In genomic region chr17:14277310-14277709, GRCm38 (mm10) we compare ENCODE assay signal across 24 mouse cellular contexts. TPM values are rescaled to one million over a fixed set of nuclear protein-coding genes. Genes with fewer than 3 reads are reported as not detected.
DNase-seq lines count a peak whose midpoint lies in the region; ATAC-seq lines count a peak whose summit lies in the region.
"Had no signal": no experiment of that assay in that cellular context is flagged by ENCODE, and none has a peak within 500 bp of the region (broad histone marks: within the 10 kb centered on the region; RNA-seq: fewer than 3 reads in every experiment).

No protein-coding gene starts in this region.

- no peak overlapping the region for H3K9ac ChIP-seq in hindbrain, embryonic 16.5 days (ENCODE audit: low read depth, low read length)
- H3K9ac ChIP-seq: embryonic facial prominence, embryonic 12.5 days; forebrain, embryonic 13.5 days; forebrain, embryonic 15.5 days had no signal

- H3K27me3 ChIP-seq in hindbrain, embryonic 16.5 days (replicated peaks; ENCODE audit: control insufficient read depth, insufficient read depth, low read length) = peaks cover 38% of the 10 kb centered on the region

- peaks cover 13% of the 10 kb centered on the region for H3K4me1 ChIP-seq in hindbrain, embryonic 16.5 days (ENCODE audit: control insufficient read depth, insufficient read depth, low read depth, low read length)

- WGBS in hindbrain, embryonic 16.5 days = 87% methylated on average over 7 of the region's 7 CpGs

- no peaks in the 10 kb centered on the region for H3K36me3 ChIP-seq in hindbrain, embryonic 16.5 days (ENCODE audit: control insufficient read depth, insufficient read depth, low read length)
- H3K36me3 ChIP-seq: embryonic facial prominence, embryonic 10.5 days; embryonic facial prominence, embryonic 12.5 days; forebrain, embryonic 15.5 days; G1E had no signal

- DNase-seq in gastrocnemius, adult 18-20 months (ENCODE audit: low spot score) = peak; percentile 54
- DNase-seq in gastrocnemius, postnatal 10 days = no peak
- peak; percentile 94 for DNase-seq in heart, adult 11 months
- no peak for DNase-seq in heart, postnatal 25 days (ENCODE audit: low spot score)
- peak; percentile 13 to 39 for DNase-seq in gastrocnemius, adult 8-10 months (ENCODE audit: low spot score in 2 of 2)
- DNase-seq in gastrocnemius, postnatal 25 days = peak; percentile 54
- DNase-seq in adrenal gland, postnatal 25 days = no peak
- DNase-seq: adrenal gland, adult 2 months; adrenal gland, postnatal 10 days; adrenal gland, postnatal 36 days; B cell, adult 2 months; cerebellum, adult 11-12 months; cerebellum, adult 2 months; cerebellum, adult 9-10 months; cerebellum, postnatal 10 days; cerebellum, postnatal 25 days had no signal

- H3K27ac ChIP-seq in hindbrain, embryonic 16.5 days (ENCODE audit: low read depth, low read length) = no peak overlapping the region
- H3K27ac ChIP-seq: embryonic facial prominence, embryonic 10.5 days; embryonic facial prominence, embryonic 12.5 days; forebrain, embryonic 13.5 days; forebrain, embryonic 15.5 days had no signal

- no peak overlapping the region for H3K4me3 ChIP-seq in hindbrain, embryonic 16.5 days (ENCODE audit: low read length)
- H3K4me3 ChIP-seq: embryonic facial prominence, embryonic 10.5 days; embryonic facial prominence, embryonic 12.5 days; forebrain, embryonic 13.5 days; forebrain, embryonic 15.5 days had no signal

- ATAC-seq in hindbrain, embryonic 16.5 days = no peak
- ATAC-seq: CD4-positive, CD25-positive, alpha-beta regulatory T cell, adult 4 months; forebrain, embryonic 13.5 days; forebrain, embryonic 15.5 days; Patski had no signal

- no peak overlapping the region for H3K4me2 ChIP-seq in hindbrain, embryonic 16.5 days (ENCODE audit: low read length)
- H3K4me2 ChIP-seq: embryonic facial prominence, embryonic 12.5 days; forebrain, embryonic 13.5 days; forebrain, embryonic 15.5 days had no signal

- H3K9me3 ChIP-seq in hindbrain, embryonic 16.5 days (ENCODE audit: control insufficient read depth, low read length) = no peaks in the 10 kb centered on the region
- H3K9me3 ChIP-seq: embryonic facial prominence, embryonic 10.5 days; embryonic facial prominence, embryonic 12.5 days; forebrain, embryonic 13.5 days; forebrain, embryonic 15.5 days had no signal

- intact Hi-C loops in heart, postnatal 25 days (cut with DNase I) = no loop called here

RNA-seq across cellular contexts. Expression of gene Smoc2, which starts 2.0 kb away (rescaled TPM):
- total RNA-seq in gastrocnemius, adult 18-20 months (2021) = 10 to 100 TPM; 71.5 to 71.9 TPM
- 10 to 100 TPM; 91.1 to 92.9 TPM for total RNA-seq in gastrocnemius, postnatal 10 days (2021)
- total RNA-seq in heart, postnatal 25 days (2021) = 10 to 100 TPM; 41.3 to 49.1 TPM
- 10 to 100 TPM; 47.3 to 59.0 (median 56.1) TPM for total RNA-seq in gastrocnemius, adult 8-10 months (2022)
- total RNA-seq in gastrocnemius, postnatal 25 days (2021) = 10 to 100 TPM; 62.2 to 65.8 TPM
- 14.5 and 14.8 TPM in 2 replicates for total RNA-seq in adrenal gland, postnatal 25 days (2021)
- 6.8 and 7.8 TPM in 2 replicates for polyA plus RNA-seq in hindbrain, embryonic 16.5 days (2015; fragmentation: Nextera tagmentation; extraction: Ambion mirVana)
- polyA plus RNA-seq: CD4-positive, CD25-positive, alpha-beta regulatory T cell, adult 4 months; G1E had no signal

Comparison
In these comparisons a context has a peak if more than half of its experiments do, and no peak if none do; other contexts are left out.
1. DNase-seq: peak in gastrocnemius, adult 18-20 months (single experiment), heart, adult 11 months (single experiment), gastrocnemius, adult 8-10 months (2 of 2) and gastrocnemius, postnatal 25 days (single experiment); none in gastrocnemius, postnatal 10 days (single experiment), heart, postnatal 25 days (single experiment) and adrenal gland, postnatal 25 days (single experiment).